Mouse (Mus musculus) sigmoid colon, adult 10 weeks (tissue): Measurements from ENCODE around the gene Ciart. TPM values are rescaled to one million over a fixed set of nuclear protein-coding genes. Genes with fewer than 3 reads are reported as not detected.

Experiments
- polyA plus RNA-seq: library from polyadenylated mRNA; stranded (reverse); fragments of 350-450 nt; fragmentation: Illumina TruSeq; extraction: RNeasy Lipid Tissue Mini Kit (QIAGEN cat#74804); gene quantifications from one replicate; pipeline ENCODE4 v1.2.3, GENCODE M21; 2014; ENCODE audit warnings: low read depth, low replicate concordance

The Ciart gene
- polyA plus RNA-seq = not detected

DNA sequence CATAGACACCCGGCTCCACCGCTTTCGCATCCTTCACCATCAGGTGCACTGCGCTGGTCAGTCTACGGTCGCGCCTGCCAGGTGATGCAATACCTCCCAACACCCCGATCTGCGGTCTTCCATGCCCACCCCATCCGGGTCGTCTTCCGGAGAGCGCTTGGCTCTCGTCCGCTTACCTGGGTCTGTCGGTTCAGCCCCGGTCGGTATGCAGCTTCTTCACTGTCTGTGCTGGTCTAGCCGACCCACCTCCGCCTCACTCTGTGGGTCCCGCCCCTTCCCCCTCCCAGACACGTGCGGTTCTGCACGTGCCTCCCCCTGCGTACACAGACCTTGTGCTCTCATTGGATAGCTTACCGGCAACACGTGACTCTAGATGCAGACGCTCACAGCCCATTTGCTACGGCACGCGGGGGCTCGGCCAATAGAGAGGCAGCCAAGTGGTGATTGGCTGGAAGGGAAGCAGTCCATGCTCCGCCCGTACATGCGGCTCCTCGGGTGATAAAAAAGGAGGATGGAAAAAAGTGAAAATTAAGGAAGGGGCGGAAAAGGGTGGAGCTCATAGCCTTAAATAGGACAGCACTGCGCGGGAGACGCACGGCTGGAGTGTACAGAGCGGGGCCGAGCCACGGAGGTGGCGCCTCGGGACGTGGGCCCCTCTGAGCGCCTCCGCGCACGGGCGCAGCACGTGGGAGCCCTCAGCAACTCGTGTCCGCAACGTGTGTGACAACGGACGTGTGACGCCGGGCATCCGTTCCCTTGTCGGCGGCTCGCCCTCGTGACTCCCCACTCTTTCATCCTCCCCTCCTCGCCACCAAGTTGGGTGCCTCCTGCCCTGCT, at the start of gene Ciart:
Gene Ciart (minus strand): TSS at position 273 of the 837 bp plus-strand sequence.

GRCm38 (mm10) chr3:95928658-95929503, 46.8 kb upstream of the Ciart start, which contains the start of gene Anp32e:
Gene Anp32e, plus strand, starts transcription at chr3:95929246.

DNA sequence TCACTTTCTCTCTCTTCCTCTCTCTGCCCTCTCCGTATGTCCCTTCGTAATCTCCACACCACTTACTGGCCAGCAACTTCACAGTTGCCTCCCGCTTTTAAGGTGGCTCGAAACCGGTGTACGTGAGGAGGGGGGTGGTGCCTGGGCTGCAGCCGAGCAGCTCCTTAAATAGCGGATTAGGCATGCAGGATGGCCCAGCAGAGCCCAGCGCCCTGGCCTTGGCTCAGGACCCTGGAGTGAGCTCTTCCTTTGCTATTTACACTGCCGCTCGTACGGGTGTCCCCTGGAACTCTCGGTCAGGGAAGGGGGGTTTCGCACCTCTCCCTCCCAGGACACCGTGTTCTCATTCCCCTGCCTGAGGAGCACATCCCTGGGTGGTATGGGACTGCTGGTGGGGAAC, 22.5 kb upstream of the Ciart start, which contains the start of gene Car14:
Gene Car14 (minus strand): TSS at position 124 of the 400 bp plus-strand sequence.

DNA sequence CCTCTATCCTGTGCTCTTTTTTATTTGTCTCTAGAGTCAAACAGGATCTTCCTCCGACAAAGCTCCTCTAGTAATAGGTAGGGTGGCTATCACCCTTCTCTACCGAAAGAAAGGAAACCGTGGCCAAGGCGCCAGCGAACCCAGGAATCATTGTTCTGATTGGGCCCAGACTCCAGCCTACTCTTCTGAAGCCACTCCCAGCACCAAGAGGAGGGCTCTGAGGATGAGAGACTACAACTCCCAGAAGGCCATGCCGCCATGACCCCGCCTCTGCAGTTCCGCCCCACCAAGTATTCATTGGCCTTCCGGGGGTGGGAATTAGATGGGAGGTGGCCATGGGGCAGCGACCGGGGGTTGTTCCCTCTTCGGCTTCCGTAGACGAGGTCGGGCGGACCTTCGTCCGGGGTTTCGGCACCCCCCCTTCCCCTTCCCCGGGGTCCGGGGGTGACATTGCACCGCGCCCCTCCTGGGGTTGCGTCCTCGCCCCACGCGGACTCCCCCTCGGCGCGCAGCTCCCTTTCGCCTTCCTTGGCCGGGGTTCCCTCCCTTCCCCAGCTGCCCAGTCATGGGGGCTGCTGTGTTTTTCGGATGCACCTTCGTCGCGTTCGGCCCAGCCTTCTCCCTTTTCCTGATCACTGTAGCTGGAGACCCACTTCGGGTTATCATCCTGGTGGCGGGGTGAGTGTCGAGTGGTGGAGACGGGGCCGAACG, 11.7 kb upstream of the Ciart start, which contains the start of gene Aph1a:
Gene Aph1a (plus strand): TSS at position 364 of the 711 bp plus-strand sequence.

DNA sequence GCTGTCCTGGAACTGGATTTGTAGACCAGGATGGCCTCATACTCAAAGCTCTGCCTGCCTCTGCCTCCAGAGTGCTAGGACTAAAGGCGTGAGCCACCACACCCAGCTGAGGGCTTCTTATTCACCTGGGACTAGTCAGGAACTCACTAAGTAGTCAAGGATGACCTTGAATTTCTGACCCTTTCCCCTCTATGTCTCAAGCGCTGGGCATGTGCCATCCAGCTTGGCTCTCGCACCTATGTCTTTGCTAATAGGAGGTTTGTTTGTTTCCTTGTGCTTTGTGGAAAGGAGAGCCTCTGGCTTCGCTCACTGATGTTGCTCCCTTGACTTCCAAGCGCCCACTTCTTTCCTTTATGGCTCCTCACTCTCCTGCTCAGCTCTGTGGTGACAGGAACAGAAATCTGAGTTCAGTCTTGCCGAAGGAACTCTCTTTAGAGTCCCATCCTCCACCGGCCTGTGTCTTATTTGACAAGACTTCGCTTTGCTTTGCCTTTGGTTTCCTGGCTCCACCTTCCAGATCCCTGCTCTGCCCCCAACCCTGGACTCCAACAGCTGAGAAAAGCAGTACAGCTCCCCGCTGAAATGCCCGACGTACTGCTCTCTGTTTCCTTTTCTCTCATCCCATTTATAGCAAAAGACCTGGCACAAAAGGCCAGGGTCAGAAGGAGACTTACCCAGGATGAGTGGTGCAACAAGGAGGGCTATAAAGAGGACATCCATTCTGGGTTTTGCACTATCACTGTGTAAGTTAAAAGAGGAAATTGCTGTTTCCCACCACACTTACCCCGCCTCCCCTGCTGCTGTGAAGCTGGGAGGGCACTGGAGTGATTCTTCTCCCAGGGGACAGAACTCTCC, 9.4 kb upstream of the Ciart start, which contains the start of gene BC028528:
Gene BC028528 (minus strand): TSS at position 795 of the 855 bp plus-strand sequence.

GRCm38 (mm10) chr3:95871392-95871867, 10.6 kb downstream of the Ciart start, which contains the start of gene Mrps21:
Gene Mrps21, minus strand, starts transcription at chr3:95871519.

GRCm38 (mm10) chr3:95855502-95856089, 26.5 kb downstream of the Ciart start, which contains the start of gene Prpf3:
Gene Prpf3, minus strand, starts transcription at chr3:95855885.

Other genes with a start within 250 kb of the Ciart start
- 818 TPM for gene Mcl1, start 223.5 kb downstream of the Ciart start, polyA plus RNA-seq
- gene Adamtsl4, start 194.3 kb downstream of the Ciart start, polyA plus RNA-seq = 2.2 TPM
- 3.3 TPM for gene Ecm1, start 142.7 kb downstream of the Ciart start, polyA plus RNA-seq
- gene Tars2, start 122.0 kb downstream of the Ciart start, polyA plus RNA-seq = 7.1 TPM
- 63.9 TPM for gene Rprd2, start 63.4 kb downstream of the Ciart start, polyA plus RNA-seq
- gene Prpf3, start 26.4 kb downstream of the Ciart start, polyA plus RNA-seq = 38.7 TPM
- gene Mrps21, start 10.7 kb downstream of the Ciart start, polyA plus RNA-seq = 20.0 TPM
- 23.7 TPM for gene BC028528, start 9.8 kb upstream of the Ciart start, polyA plus RNA-seq
- 50.7 TPM for gene Aph1a, start 11.7 kb upstream of the Ciart start, polyA plus RNA-seq
- 1.8 TPM for gene Car14, start 22.4 kb upstream of the Ciart start, polyA plus RNA-seq
- 138 TPM for gene Anp32e, start 47.0 kb upstream of the Ciart start, polyA plus RNA-seq
- gene Plekho1, start 113.8 kb upstream of the Ciart start, polyA plus RNA-seq = 7.5 TPM
- gene Vps45, start 176.2 kb upstream of the Ciart start, polyA plus RNA-seq = 59.9 TPM
- gene Otud7b, start 222.3 kb upstream of the Ciart start, polyA plus RNA-seq = 23.3 TPM